Mouse (Mus musculus) hindbrain, embryonic 11.5 days (tissue): ENCODE measurements around the gene Bpifb3. TPM values are rescaled to one million over a fixed set of nuclear protein-coding genes. Genes with fewer than 3 reads are reported as not detected.

Source experiments
- ATAC-seq: fragments of 200-750 bp; cut with Nextera tagmentation; 2 replicates; pipeline ENCODE4 v1.8.0; 2017; ENCODE audit warnings: mild to moderate bottlenecking, moderate TSS enrichment, moderate library complexity; ENCODE audit not compliant: low FRiP score
- DNase-seq: peaks from one replicate; pipeline ENCODE4 v3.0.0-alpha.2; 2015; ENCODE audit warnings: low spot score
- H3K27ac ChIP-seq: fragments of 300-500 bp; sonication (generic); 2 replicates; pipeline ENCODE4 v1.5.1; 2014; ENCODE audit warnings: mild to moderate bottlenecking, low read depth, low read length
- H3K27me3 ChIP-seq: fragments of 300-500 bp; sonication (generic); 2 replicates; pipeline ENCODE4 v1.6.1; 2014; ENCODE audit warnings: mild to moderate bottlenecking, low read length, moderate library complexity, mixed read lengths; ENCODE audit not compliant: control insufficient read depth, insufficient read depth
- H3K36me3 ChIP-seq: fragments of 300-500 bp; sonication (generic); 2 replicates; pipeline ENCODE4 v1.6.1; 2014; ENCODE audit warnings: mild to moderate bottlenecking, low read length, moderate library complexity, mixed read lengths; ENCODE audit not compliant: control insufficient read depth, insufficient read depth
- H3K4me1 ChIP-seq: fragments of 300-500 bp; sonication (generic); replicated peaks from 2 replicates; pipeline ENCODE4 v1.6.1; 2014; ENCODE audit warnings: low read length, mixed read lengths; ENCODE audit not compliant: control insufficient read depth, insufficient read depth
- H3K4me2 ChIP-seq: fragments of 300-500 bp; sonication (generic); replicated peaks from 2 replicates; pipeline ENCODE4 v1.6.1; 2014; ENCODE audit warnings: mild to moderate bottlenecking, low read depth, low read length
- H3K4me3 ChIP-seq: fragments of 300-500 bp; sonication (generic); 2 replicates; pipeline ENCODE4 v1.5.1; 2014; ENCODE audit warnings: low read depth, low read length
- H3K9ac ChIP-seq: fragments of 300-500 bp; sonication (generic); 2 replicates; pipeline ENCODE4 v1.6.1; 2014; ENCODE audit warnings: low read depth, low read length
- H3K9me3 ChIP-seq: fragments of 300-500 bp; sonication (generic); 2 replicates; pipeline ENCODE4 v1.6.1; 2016; ENCODE audit warnings: low read length; ENCODE audit not compliant: control insufficient read depth
- WGBS: fragments of 180-500 bp; shearing (Covaris S2); extraction: QIAGEN DNeasy Blood & Tissue Kit; methylation state at CpG from one replicate; pipeline ENCODE4 v1.1.7; 2014; 5-methylcytosine and 5-hydroxymethylcytosine counted together
- polyA plus RNA-seq: library from polyadenylated mRNA; unstranded; fragments of >200 nt; fragmentation: Nextera tagmentation; extraction: Ambion mirVana; gene quantifications from 2 replicates; pipeline ENCODE4 v1.2.1, GENCODE M21; 2014

Gene Bpifb3
- polyA plus RNA-seq = 0.08 and 0.09 TPM in 2 replicates

GRCm38 (mm10) chr2:153917930-153918329 is at the start of gene Bpifb3:
Bpifb3 (plus strand) TSS chr2:153918230.
- H3K4me3 ChIP-seq = no peak within 1 kb of the TSS
- H3K36me3 ChIP-seq = no peaks in the 10 kb centered on the region
- no peaks in the 10 kb centered on the region for H3K9me3 ChIP-seq
- DNase-seq (no peak), ATAC-seq (no peak)
- no peak within 1 kb of the TSS for H3K4me2 ChIP-seq
- no peak within 1 kb of the TSS for H3K9ac ChIP-seq
- no peak within 1 kb of the TSS for H3K27ac ChIP-seq
- 66% methylated on average over 8 of the region's 8 CpGs for WGBS
- no peaks in the 10 kb centered on the region for H3K4me1 ChIP-seq
- H3K27me3 ChIP-seq = no peaks in the 10 kb centered on the region

GRCm38 (mm10) chr2:153870984-153871383 is 47.0 kb upstream of the Bpifb3 start, which contains the start of gene Sun5:
Sun5 (minus strand) TSS chr2:153871084.
- Histone ChIP-seq H3K4me1 (no peaks in the 10 kb centered on the region), H3K27ac (no peak within 1 kb of the TSS), H3K27me3 (no peaks in the 10 kb centered on the region), H3K9ac (no peak within 1 kb of the TSS), H3K4me3 (no peak within 1 kb of the TSS), H3K36me3 (no peaks in the 10 kb centered on the region), H3K9me3 (no peaks in the 10 kb centered on the region), H3K4me2 (no peak within 1 kb of the TSS)
- 95% methylated on average over 4 of the region's 4 CpGs for WGBS
- DNase-seq (no peak), ATAC-seq (no peak)

- no peaks in the 10 kb centered on the region for H3K9me3 ChIP-seq
- 82% methylated on average over 9 of the region's 9 CpGs for WGBS
- H3K27me3 ChIP-seq = no peaks in the 10 kb centered on the region
- H3K4me3 ChIP-seq = no peak within 1 kb of the TSS
- H3K36me3 ChIP-seq = no peaks in the 10 kb centered on the region
- no peak within 1 kb of the TSS for H3K27ac ChIP-seq
- DNase-seq = no peak
- H3K9ac ChIP-seq = no peak within 1 kb of the TSS
- no peak for ATAC-seq
- no peaks in the 10 kb centered on the region for H3K4me1 ChIP-seq
- no peak within 1 kb of the TSS for H3K4me2 ChIP-seq
These were observed 43.3 kb upstream of the Bpifb3 start, which contains the start of gene Bpifb2 for GRCm38 (mm10) chr2:153874745-153875144. Bpifb2 (plus strand) TSS chr2:153875045.

GRCm38 (mm10) chr2:153899111-153899510 is 18.9 kb upstream of the Bpifb3 start:
- H3K4me3 ChIP-seq = no peak overlapping the region
- no peak overlapping the region for H3K27ac ChIP-seq
- no peak overlapping the region for H3K9ac ChIP-seq
- H3K9me3 ChIP-seq = no peaks in the 10 kb centered on the region
- no peaks in the 10 kb centered on the region for H3K27me3 ChIP-seq
- WGBS = 85% methylated on average over 5 of the region's 5 CpGs
- H3K4me2 ChIP-seq = no peak overlapping the region
- DNase-seq = no peak
- no peak for ATAC-seq
- no peaks in the 10 kb centered on the region for H3K4me1 ChIP-seq
- H3K36me3 ChIP-seq = no peaks in the 10 kb centered on the region

DNA sequence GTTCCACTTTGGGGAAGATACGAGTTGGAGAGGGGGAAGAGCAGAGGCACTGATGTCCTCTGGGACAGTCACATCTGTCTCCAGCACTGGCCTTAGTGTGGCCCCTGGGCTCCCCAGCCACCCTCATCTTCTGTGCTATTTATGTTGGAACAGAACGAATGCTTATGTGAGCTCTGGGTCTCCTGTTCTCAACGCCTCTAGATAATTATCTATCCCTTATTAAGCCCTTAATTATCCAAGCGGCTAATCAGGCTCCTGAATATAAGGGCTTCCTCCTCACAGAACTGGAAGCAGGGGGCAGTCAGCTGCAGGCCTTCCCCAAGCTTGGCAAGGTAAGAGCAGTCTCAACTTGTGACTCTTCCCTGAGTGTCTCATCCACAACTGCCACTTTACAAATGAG is 17.9 kb upstream of the Bpifb3 start, which contains the start of gene Bpifb6:
Bpifb6 (plus strand) TSS at position 301 of the 400 bp plus-strand sequence.
- 85% methylated on average over 4 of the region's 4 CpGs for WGBS
- Histone ChIP-seq H3K9me3 (no peaks in the 10 kb centered on the region), H3K27me3 (no peaks in the 10 kb centered on the region), H3K4me3 (no peak within 1 kb of the TSS), H3K36me3 (no peaks in the 10 kb centered on the region), H3K4me1 (no peaks in the 10 kb centered on the region), H3K4me2 (no peak within 1 kb of the TSS), H3K27ac (no peak within 1 kb of the TSS), H3K9ac (no peak within 1 kb of the TSS)
- ATAC-seq (no peak), DNase-seq (no peak)

DNA sequence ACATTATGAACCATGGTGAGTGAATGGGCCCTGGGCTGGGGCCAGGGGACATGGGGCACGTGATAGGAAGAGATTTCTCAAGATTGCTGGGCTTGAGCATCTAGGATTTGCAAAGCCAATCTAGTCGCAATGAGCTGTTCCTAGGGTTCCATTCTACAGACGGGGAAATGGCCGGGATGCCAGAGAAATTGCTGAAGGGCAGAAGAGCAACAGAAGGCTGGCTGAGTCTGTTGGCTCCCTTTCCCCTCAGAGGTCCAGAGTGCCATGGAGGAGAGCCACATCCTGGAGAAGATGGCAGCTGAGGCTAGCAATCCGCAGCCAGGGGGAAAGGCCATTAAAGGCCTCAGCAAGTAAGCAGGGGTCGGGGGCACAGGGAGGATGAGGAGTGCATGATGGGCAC is 15.3 kb upstream of the Bpifb3 start:
- DNase-seq = no peak
- no peaks in the 10 kb centered on the region for H3K4me1 ChIP-seq
- H3K36me3 ChIP-seq = no peaks in the 10 kb centered on the region
- no peak overlapping the region for H3K27ac ChIP-seq
- no peak for ATAC-seq
- no peak overlapping the region for H3K9ac ChIP-seq
- H3K4me2 ChIP-seq = no peak overlapping the region
- H3K9me3 ChIP-seq = no peaks in the 10 kb centered on the region
- no peak overlapping the region for H3K4me3 ChIP-seq
- H3K27me3 ChIP-seq = no peaks in the 10 kb centered on the region
- 83% methylated on average over 6 of the region's 6 CpGs for WGBS

- Histone ChIP-seq H3K4me2 (no peak overlapping the region), H3K27me3 (no peaks in the 10 kb centered on the region), H3K9ac (no peak overlapping the region), H3K4me3 (no peak overlapping the region), H3K36me3 (no peaks in the 10 kb centered on the region), H3K4me1 (no peaks in the 10 kb centered on the region), H3K9me3 (no peaks in the 10 kb centered on the region), H3K27ac (no peak overlapping the region)
- DNase-seq = no peak
- WGBS = 78% methylated on average over 4 of the region's 4 CpGs
- no peak for ATAC-seq
These were observed 11.4 kb upstream of the Bpifb3 start for GRCm38 (mm10) chr2:153906626-153907025.

DNA sequence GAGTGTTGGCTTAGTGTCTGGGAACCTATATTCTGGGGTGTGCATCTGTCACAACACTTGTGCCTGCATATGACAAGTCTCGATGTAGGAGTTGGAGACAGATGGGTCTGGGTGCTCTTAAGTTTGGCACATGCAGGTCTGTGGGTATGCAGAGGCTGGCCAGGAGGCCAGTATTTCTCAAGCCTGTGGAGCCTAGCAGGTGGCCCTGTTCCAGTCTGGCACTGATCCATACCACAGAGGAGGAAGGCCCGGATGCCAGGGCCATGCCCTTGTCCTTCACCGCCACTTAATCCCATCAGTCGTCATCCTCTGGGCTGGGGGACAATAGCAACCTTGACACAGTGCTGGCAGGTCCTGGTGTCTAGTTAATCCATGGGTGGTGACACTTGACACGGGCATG is 3.9 kb upstream of the Bpifb3 start:
- no peak for ATAC-seq
- 72% methylated on average over 5 of the region's 5 CpGs for WGBS
- Histone ChIP-seq H3K4me1 (no peaks in the 10 kb centered on the region), H3K27me3 (no peaks in the 10 kb centered on the region), H3K27ac (no peak overlapping the region), H3K9me3 (no peaks in the 10 kb centered on the region), H3K9ac (no peak overlapping the region), H3K4me3 (no peak overlapping the region), H3K4me2 (no peak overlapping the region), H3K36me3 (no peaks in the 10 kb centered on the region)
- no peak for DNase-seq

GRCm38 (mm10) chr2:153921246-153921645 is 3.2 kb downstream of the Bpifb3 start:
- 82% methylated on average over 6 of the region's 6 CpGs for WGBS
- no peak overlapping the region for H3K4me3 ChIP-seq
- no peak for DNase-seq
- no peaks in the 10 kb centered on the region for H3K9me3 ChIP-seq
- ATAC-seq = no peak
- H3K4me1 ChIP-seq = no peaks in the 10 kb centered on the region
- H3K27me3 ChIP-seq = no peaks in the 10 kb centered on the region
- H3K36me3 ChIP-seq = no peaks in the 10 kb centered on the region
- H3K4me2 ChIP-seq = no peak overlapping the region
- no peak overlapping the region for H3K27ac ChIP-seq
- no peak overlapping the region for H3K9ac ChIP-seq
